Mouse (Mus musculus) embryonic facial prominence, embryonic 11.5 days (tissue): ENCODE results near the gene Tdrd1. TPM values are rescaled to one million over a fixed set of nuclear protein-coding genes. Genes with fewer than 3 reads are reported as not detected.

Source experiments
- ATAC-seq: fragments of 200-750 bp; cut with Nextera tagmentation; replicated peaks from 2 replicates; pipeline ENCODE4 v1.8.0; 2017; ENCODE audit warnings: low read depth; ENCODE audit not compliant: insufficient number of reproducible peaks, low FRiP score, low TSS enrichment
- DNase-seq: peaks from one replicate; pipeline ENCODE4 v3.0.0-alpha.2; 2015; ENCODE audit warnings: low spot score
- H3K27ac ChIP-seq: fragments of 300-500 bp; sonication (generic); replicated peaks from 2 replicates; pipeline ENCODE4 v1.5.1; 2014; ENCODE audit warnings: mild to moderate bottlenecking, low read depth, low read length, control low read depth
- H3K27me3 ChIP-seq: fragments of 300-500 bp; sonication (generic); 2 replicates; pipeline ENCODE4 v1.6.1; 2014; ENCODE audit warnings: mild to moderate bottlenecking, low read length, moderate library complexity, mixed read lengths; ENCODE audit not compliant: control insufficient read depth, insufficient read depth
- H3K36me3 ChIP-seq: fragments of 300-500 bp; sonication (generic); replicated peaks from 2 replicates; pipeline ENCODE4 v1.6.1; 2014; ENCODE audit warnings: low read depth, mild to moderate bottlenecking, low read length, moderate library complexity, mixed read lengths; ENCODE audit not compliant: control insufficient read depth, insufficient read depth
- H3K4me1 ChIP-seq: fragments of 300-500 bp; sonication (generic); 2 replicates; pipeline ENCODE4 v1.6.1; 2014; ENCODE audit warnings: low read length, mixed read lengths; ENCODE audit not compliant: control insufficient read depth, insufficient read depth
- H3K4me2 ChIP-seq: fragments of 300-500 bp; sonication (generic); 2 replicates; pipeline ENCODE4 v1.6.1; 2014; ENCODE audit warnings: low read depth, mild to moderate bottlenecking, control low read depth, low read length, moderate library complexity
- H3K4me3 ChIP-seq: fragments of 300-500 bp; sonication (generic); 2 replicates; pipeline ENCODE4 v1.5.1; 2014; ENCODE audit warnings: low read depth, low read length, control low read depth
- H3K9ac ChIP-seq: fragments of 300-500 bp; sonication (generic); replicated peaks from 2 replicates; pipeline ENCODE4 v1.6.1; 2014; ENCODE audit warnings: mild to moderate bottlenecking, control low read depth, low read length
- H3K9me3 ChIP-seq: fragments of 300-500 bp; sonication (generic); replicated peaks from 2 replicates; pipeline ENCODE4 v1.6.1; 2016; ENCODE audit warnings: mild to moderate bottlenecking, low read length, inconsistent platforms, mixed read lengths; ENCODE audit not compliant: control insufficient read depth
- WGBS: fragments of 180-500 bp; shearing (Covaris S2); extraction: QIAGEN DNeasy Blood & Tissue Kit; methylation state at CpG from one replicate; pipeline ENCODE4 v1.1.7; 2014; 5-methylcytosine and 5-hydroxymethylcytosine counted together
- polyA plus RNA-seq: library from polyadenylated mRNA; unstranded; fragments of >200 nt; fragmentation: Nextera tagmentation; extraction: Ambion mirVana; gene quantifications from 2 replicates; pipeline ENCODE4 v1.2.1, GENCODE M21; 2014

Tdrd1 gene
- polyA plus RNA-seq, 1 experiment from 2014 or later, result 0.93 TPM

GRCm38 (mm10) chr19:56874601-56875315 is 48.7 kb downstream of the Tdrd1 start:
- no peak overlapping the region for H3K27ac ChIP-seq
- peak overlapping the region; percentile 93 for H3K4me2 ChIP-seq
- H3K4me1 ChIP-seq, result no peaks in the 10 kb centered on the region
- DNase-seq, result peak; percentile 35
- H3K4me3 ChIP-seq, result peak overlapping the region; percentile 49
- H3K36me3 ChIP-seq, result no peaks in the 10 kb centered on the region
- ATAC-seq, result 0 out of 2 replicates have a peak, but pooled peaks have one; percentile 58
- no peaks in the 10 kb centered on the region for H3K9me3 ChIP-seq
- 8% methylated on average over 30 of the region's 30 CpGs for WGBS
- peaks cover 23% of the 10 kb centered on the region for H3K27me3 ChIP-seq
- H3K9ac ChIP-seq, result peak overlapping the region; percentile 43

GRCm38 (mm10) chr19:56877364-56877763 is 51.4 kb downstream of the Tdrd1 start:
- Histone ChIP-seq H3K9ac (no peak overlapping the region), H3K4me3 (no peak overlapping the region), H3K4me2 (no peak overlapping the region), H3K9me3 (no peaks in the 10 kb centered on the region), H3K27me3 (peaks cover 23% of the 10 kb centered on the region), H3K27ac (no peak overlapping the region), H3K36me3 (no peaks in the 10 kb centered on the region), H3K4me1 (no peaks in the 10 kb centered on the region)
- no peak for DNase-seq
- WGBS, result 65% methylated on average over 6 of the region's 6 CpGs
- no peak for ATAC-seq

DNA sequence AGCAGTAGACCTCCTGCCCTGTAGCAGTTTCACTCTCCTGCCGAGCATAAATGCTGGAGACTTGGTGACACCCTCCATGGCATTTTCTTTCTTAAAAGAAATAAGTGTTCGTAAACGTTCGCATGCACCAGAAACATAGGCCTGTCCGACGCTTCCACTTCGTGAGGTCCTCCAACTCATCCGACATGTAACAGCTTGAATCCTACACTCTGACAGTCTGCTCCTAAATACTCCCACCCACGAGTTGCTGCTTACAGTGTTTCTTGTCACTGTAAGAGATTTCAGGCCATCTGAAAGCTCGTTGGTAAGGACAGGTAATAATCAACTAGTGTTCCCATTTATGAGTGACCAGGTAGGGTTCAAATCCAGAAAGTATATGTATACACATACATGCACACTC is 61.9 kb downstream of the Tdrd1 start:
- Histone ChIP-seq H3K4me2 (no peak overlapping the region), H3K9me3 (no peaks in the 10 kb centered on the region), H3K9ac (no peak overlapping the region), H3K27ac (no peak overlapping the region), H3K36me3 (no peaks in the 10 kb centered on the region), H3K4me3 (no peak overlapping the region), H3K4me1 (no peaks in the 10 kb centered on the region; the same call in 1 of the 2 replicates), H3K27me3 (no peaks in the 10 kb centered on the region)
- WGBS, result 82% methylated on average over 10 of the region's 10 CpGs
- no peak for DNase-seq
- no peak for ATAC-seq

GRCm38 (mm10) chr19:56888654-56889053 is 62.6 kb downstream of the Tdrd1 start:
- WGBS, result 50% methylated on average over 5 of the region's 5 CpGs
- H3K9ac ChIP-seq, result no peak overlapping the region
- no peak for ATAC-seq
- no peak overlapping the region for H3K4me3 ChIP-seq
- H3K9me3 ChIP-seq, result no peaks in the 10 kb centered on the region
- peak; percentile 59 for DNase-seq
- no peaks in the 10 kb centered on the region for H3K36me3 ChIP-seq
- no peaks in the 10 kb centered on the region for H3K27me3 ChIP-seq
- no peaks in the 10 kb centered on the region for H3K4me1 ChIP-seq
- H3K27ac ChIP-seq, result no peak overlapping the region
- no peak overlapping the region for H3K4me2 ChIP-seq

- no peak overlapping the region for H3K9ac ChIP-seq
- no peaks in the 10 kb centered on the region for H3K36me3 ChIP-seq
- 48% methylated on average over 2 of the region's 2 CpGs for WGBS
- no peaks in the 10 kb centered on the region for H3K9me3 ChIP-seq
- peak; percentile 65; the same call in 1 of the 2 replicates for ATAC-seq
- peak; percentile 43 for DNase-seq
- no peak overlapping the region for H3K4me2 ChIP-seq
- no peaks in the 10 kb centered on the region for H3K4me1 ChIP-seq
- H3K27ac ChIP-seq, result no peak overlapping the region
- H3K4me3 ChIP-seq, result no peak overlapping the region
- H3K27me3 ChIP-seq, result no peaks in the 10 kb centered on the region
Observed at GRCm38 (mm10) chr19:56891438-56891837, 65.4 kb downstream of the Tdrd1 start.

GRCm38 (mm10) chr19:56892586-56892985 is 66.6 kb downstream of the Tdrd1 start:
- H3K27me3 ChIP-seq, result no peaks in the 10 kb centered on the region
- H3K4me3 ChIP-seq, result no peak overlapping the region
- no peaks in the 10 kb centered on the region for H3K4me1 ChIP-seq
- no peaks in the 10 kb centered on the region for H3K36me3 ChIP-seq
- no peak overlapping the region for H3K4me2 ChIP-seq
- no peak overlapping the region for H3K27ac ChIP-seq
- no peak overlapping the region for H3K9ac ChIP-seq
- H3K9me3 ChIP-seq, result no peaks in the 10 kb centered on the region
- 87% methylated on average over 5 of the region's 5 CpGs for WGBS
- DNase-seq (no peak), ATAC-seq (no peak)

- Histone ChIP-seq H3K27me3 (no peaks in the 10 kb centered on the region), H3K4me1 (no peaks in the 10 kb centered on the region), H3K27ac (no peak overlapping the region), H3K9ac (no peak overlapping the region), H3K4me2 (no peak overlapping the region), H3K4me3 (no peak overlapping the region), H3K9me3 (no peaks in the 10 kb centered on the region), H3K36me3 (no peaks in the 10 kb centered on the region)
- 83% methylated on average over 5 of the region's 5 CpGs for WGBS
- ATAC-seq (no peak), DNase-seq (no peak)
Observed at GRCm38 (mm10) chr19:56893326-56893725, 67.3 kb downstream of the Tdrd1 start.

GRCm38 (mm10) chr19:56897654-56898053 is 71.6 kb downstream of the Tdrd1 start:
- ATAC-seq (no peak), DNase-seq (no peak)
- H3K9ac ChIP-seq, result no peak overlapping the region
- no peak overlapping the region for H3K27ac ChIP-seq
- no peaks in the 10 kb centered on the region; the same call in 1 of the 2 replicates for H3K36me3 ChIP-seq
- H3K4me3 ChIP-seq, result no peak overlapping the region
- 86% methylated on average over 16 of the region's 16 CpGs for WGBS
- no peak overlapping the region for H3K4me2 ChIP-seq
- no peaks in the 10 kb centered on the region for H3K27me3 ChIP-seq
- no peaks in the 10 kb centered on the region for H3K9me3 ChIP-seq
- no peaks in the 10 kb centered on the region for H3K4me1 ChIP-seq
